Mouse (Mus musculus): ENCODE measurements around the gene Rph3al. TPM values are rescaled to one million over a fixed set of nuclear protein-coding genes. Genes with fewer than 3 reads are reported as not detected.

Gene Rph3al
- polyA plus RNA-seq, 1 experiment from 2014 or later, result 1.6 TPM

- Histone ChIP-seq H3K27me3 (ENCODE audit: control insufficient read depth, insufficient read depth, low read length) (no peaks in the 10 kb centered on the region), H3K36me3 (ENCODE audit: control insufficient read depth, insufficient read depth, low read length) (no peaks in the 10 kb centered on the region), H3K9ac (replicated peaks; ENCODE audit: low read length) (no peak overlapping the region), H3K27ac (replicated peaks; ENCODE audit: low read depth, low read length) (no peak overlapping the region), H3K4me1 (ENCODE audit: control insufficient read depth, insufficient read depth, low read length) (0 out of 2 replicates have a peak, but pooled peaks cover 3% of the 10 kb centered on the region), H3K9me3 (ENCODE audit: control insufficient read depth, low read length) (no peaks in the 10 kb centered on the region), H3K4me3 (replicated peaks; ENCODE audit: low read depth, low read length) (no peak overlapping the region), H3K4me2 (ENCODE audit: low read length) (no peak overlapping the region)
- DNase-seq (no peak), ATAC-seq (ENCODE audit: low FRiP score, low TSS enrichment) (no peak)
- 68% methylated on average over 10 of the region's 10 CpGs for WGBS
These were observed 125.1 kb downstream of the Rph3al start for GRCm38 (mm10) chr11:75813085-75813484.

GRCm38 (mm10) chr11:75811900-75812299 lies 126.3 kb downstream of the Rph3al start:
- Histone ChIP-seq H3K4me2 (ENCODE audit: low read length) (no peak overlapping the region), H3K4me3 (replicated peaks; ENCODE audit: low read depth, low read length) (no peak overlapping the region), H3K36me3 (ENCODE audit: control insufficient read depth, insufficient read depth, low read length) (no peaks in the 10 kb centered on the region), H3K4me1 (ENCODE audit: control insufficient read depth, insufficient read depth, low read length) (0 out of 2 replicates have a peak, but pooled peaks cover 3% of the 10 kb centered on the region), H3K9me3 (ENCODE audit: control insufficient read depth, low read length) (no peaks in the 10 kb centered on the region), H3K9ac (replicated peaks; ENCODE audit: low read length) (no peak overlapping the region), H3K27me3 (ENCODE audit: control insufficient read depth, insufficient read depth, low read length) (no peaks in the 10 kb centered on the region), H3K27ac (replicated peaks; ENCODE audit: low read depth, low read length) (no peak overlapping the region)
- no peak for ATAC-seq (ENCODE audit: low FRiP score, low TSS enrichment)
- 55% methylated on average over 3 of the region's 3 CpGs for WGBS
- peak; percentile 61 for DNase-seq

- Histone ChIP-seq H3K9ac (replicated peaks; ENCODE audit: low read length) (no peak overlapping the region), H3K36me3 (ENCODE audit: control insufficient read depth, insufficient read depth, low read length) (no peaks in the 10 kb centered on the region), H3K27ac (replicated peaks; ENCODE audit: low read depth, low read length) (no peak overlapping the region), H3K4me1 (ENCODE audit: control insufficient read depth, insufficient read depth, low read length) (0 out of 2 replicates have a peak, but pooled peaks cover 3% of the 10 kb centered on the region), H3K4me3 (replicated peaks; ENCODE audit: low read depth, low read length) (no peak overlapping the region), H3K27me3 (ENCODE audit: control insufficient read depth, insufficient read depth, low read length) (no peaks in the 10 kb centered on the region), H3K4me2 (ENCODE audit: low read length) (no peak overlapping the region), H3K9me3 (ENCODE audit: control insufficient read depth, low read length) (no peaks in the 10 kb centered on the region)
- 91% methylated on average over 3 of the region's 3 CpGs for WGBS
- ATAC-seq (ENCODE audit: low FRiP score, low TSS enrichment), result no peak
- no peak for DNase-seq
These were observed 127.7 kb downstream of the Rph3al start for GRCm38 (mm10) chr11:75810526-75810925.

GRCm38 (mm10) chr11:75807486-75807885 lies 130.7 kb downstream of the Rph3al start:
- Histone ChIP-seq H3K27ac (replicated peaks; ENCODE audit: low read depth, low read length) (no peak overlapping the region), H3K4me3 (replicated peaks; ENCODE audit: low read depth, low read length) (no peak overlapping the region), H3K9ac (replicated peaks; ENCODE audit: low read length) (no peak overlapping the region), H3K9me3 (ENCODE audit: control insufficient read depth, low read length) (no peaks in the 10 kb centered on the region), H3K27me3 (ENCODE audit: control insufficient read depth, insufficient read depth, low read length) (no peaks in the 10 kb centered on the region), H3K36me3 (ENCODE audit: control insufficient read depth, insufficient read depth, low read length) (no peaks in the 10 kb centered on the region), H3K4me1 (ENCODE audit: control insufficient read depth, insufficient read depth, low read length) (0 out of 2 replicates have a peak, but pooled peaks cover 3% of the 10 kb centered on the region), H3K4me2 (ENCODE audit: low read length) (no peak overlapping the region)
- ATAC-seq (ENCODE audit: low FRiP score, low TSS enrichment) (no peak), DNase-seq (no peak)
- 46% methylated on average over 5 of the region's 5 CpGs for WGBS

GRCm38 (mm10) chr11:75801771-75802550 lies 136.3 kb downstream of the Rph3al start:
- Histone ChIP-seq H3K27me3 (ENCODE audit: control insufficient read depth, insufficient read depth, low read length) (peaks cover 3% of the 10 kb centered on the region; the same call in 1 of the 2 replicates), H3K4me2 (ENCODE audit: low read length) (no peak overlapping the region), H3K36me3 (ENCODE audit: control insufficient read depth, insufficient read depth, low read length) (no peaks in the 10 kb centered on the region), H3K4me1 (ENCODE audit: control insufficient read depth, insufficient read depth, low read length) (no peaks in the 10 kb centered on the region), H3K4me3 (replicated peaks; ENCODE audit: low read depth, low read length) (no peak overlapping the region), H3K9ac (replicated peaks; ENCODE audit: low read length) (no peak overlapping the region), H3K9me3 (ENCODE audit: control insufficient read depth, low read length) (no peaks in the 10 kb centered on the region), H3K27ac (replicated peaks; ENCODE audit: low read depth, low read length) (no peak overlapping the region)
- 90% methylated on average over 7 of the region's 7 CpGs for WGBS
- DNase-seq (no peak), ATAC-seq (ENCODE audit: low FRiP score, low TSS enrichment) (no peak)

- WGBS, result 89% methylated on average over 4 of the region's 4 CpGs
- H3K9me3 ChIP-seq (ENCODE audit: control insufficient read depth, low read length), result no peaks in the 10 kb centered on the region
These were observed 136.9 kb downstream of the Rph3al start for GRCm38 (mm10) chr11:75801369-75801768.

GRCm38 (mm10) chr11:75796536-75797246 lies 141.5 kb downstream of the Rph3al start:
- DNase-seq (no peak), ATAC-seq (ENCODE audit: low FRiP score, low TSS enrichment) (no peak)
- H3K27me3 ChIP-seq (ENCODE audit: control insufficient read depth, insufficient read depth, low read length), result peaks cover 33% of the 10 kb centered on the region
- no peaks in the 10 kb centered on the region for H3K9me3 ChIP-seq (ENCODE audit: control insufficient read depth, low read length)
- H3K36me3 ChIP-seq (ENCODE audit: control insufficient read depth, insufficient read depth, low read length), result no peaks in the 10 kb centered on the region
- H3K4me3 ChIP-seq (replicated peaks; ENCODE audit: low read depth, low read length), result peak overlapping the region; percentile 43; the same call in 1 of the 2 replicates
- no peak overlapping the region for H3K27ac ChIP-seq (replicated peaks; ENCODE audit: low read depth, low read length)
- WGBS, result 71% methylated on average over 13 of the region's 13 CpGs
- H3K9ac ChIP-seq (replicated peaks; ENCODE audit: low read length), result peak overlapping the region; percentile 48; the same call in 1 of the 2 replicates
- no peaks in the 10 kb centered on the region; the same call in 1 of the 2 replicates for H3K4me1 ChIP-seq (ENCODE audit: control insufficient read depth, insufficient read depth, low read length)
- H3K4me2 ChIP-seq (ENCODE audit: low read length), result peak overlapping the region; percentile 65

More at GRCm38 (mm10) chr11:75801369-75801768, 136.9 kb downstream of the Rph3al start:
- Histone ChIP-seq H3K4me3 (replicated peaks; ENCODE audit: low read depth, low read length) (no peak overlapping the region), H3K4me1 (ENCODE audit: control insufficient read depth, insufficient read depth, low read length) (no peaks in the 10 kb centered on the region; the same call in 1 of the 2 replicates), H3K4me2 (ENCODE audit: low read length) (no peak overlapping the region), H3K27ac (replicated peaks; ENCODE audit: low read depth, low read length) (no peak overlapping the region), H3K36me3 (ENCODE audit: control insufficient read depth, insufficient read depth, low read length) (no peaks in the 10 kb centered on the region), H3K27me3 (ENCODE audit: control insufficient read depth, insufficient read depth, low read length) (peaks cover 8% of the 10 kb centered on the region; the same call in 1 of the 2 replicates), H3K9ac (replicated peaks; ENCODE audit: low read length) (no peak overlapping the region)
- DNase-seq, result no peak
- no peak for ATAC-seq (ENCODE audit: low FRiP score, low TSS enrichment)

GRCm38 (mm10) chr11:75796029-75796445 lies 142.2 kb downstream of the Rph3al start, which contains the start of gene Doc2b:
Gene Doc2b (minus strand): TSS chr11:75796049.
- DNase-seq (peak; percentile 86), ATAC-seq (ENCODE audit: low FRiP score, low TSS enrichment) (peak; percentile 83)
- Histone ChIP-seq H3K9me3 (ENCODE audit: control insufficient read depth, low read length) (no peaks in the 10 kb centered on the region), H3K27ac (replicated peaks; ENCODE audit: low read depth, low read length) (no peak within 1 kb of the TSS), H3K4me3 (replicated peaks; ENCODE audit: low read depth, low read length) (peak within 1 kb of the TSS; percentile 43), H3K9ac (replicated peaks; ENCODE audit: low read length) (peak within 1 kb of the TSS; percentile 48), H3K27me3 (ENCODE audit: control insufficient read depth, insufficient read depth, low read length) (peaks cover 33% of the 10 kb centered on the region), H3K36me3 (ENCODE audit: control insufficient read depth, insufficient read depth, low read length) (no peaks in the 10 kb centered on the region), H3K4me2 (ENCODE audit: low read length) (peak within 1 kb of the TSS; percentile 65), H3K4me1 (ENCODE audit: control insufficient read depth, insufficient read depth, low read length) (no peaks in the 10 kb centered on the region; the same call in 1 of the 2 replicates)
- 4% methylated on average over 37 of the region's 37 CpGs for WGBS

All from midbrain, embryonic 14.5 days (tissue).